ENCODE assay signal across 14 mouse cellular contexts in the genomic region with DNA sequence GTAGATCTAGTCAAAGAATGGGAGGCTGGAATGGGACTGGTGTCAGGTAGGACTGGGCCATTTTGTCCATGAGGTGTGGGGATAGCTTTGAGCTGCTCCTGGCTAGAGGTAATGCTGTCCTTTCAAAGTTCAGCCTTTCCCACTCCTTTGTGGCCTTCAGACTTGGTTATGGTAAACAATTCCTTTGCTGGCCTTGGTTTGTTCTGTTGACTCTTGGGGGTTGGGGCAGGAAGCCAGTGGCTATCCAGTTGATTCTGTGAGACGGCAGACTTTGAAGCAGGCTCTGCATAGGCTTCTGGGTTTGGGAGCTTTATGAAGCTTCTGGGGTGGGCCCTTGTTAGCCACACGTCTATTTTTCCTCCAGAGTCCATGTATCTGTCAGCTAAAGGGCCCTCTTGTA.
"Had no signal": no experiment of that assay in that cellular context is flagged by ENCODE, and none has a peak within 500 bp of the region (broad histone marks: within the 10 kb centered on the region; RNA-seq: fewer than 3 reads in every experiment).

No protein-coding gene starts in this region.

- H3K4me3 ChIP-seq: layer of hippocampus, adult 2 months; limb, embryonic 12.5 days; midbrain, embryonic 13.5 days; myocyte; neural tube, embryonic 15.5 days had no signal

- ATAC-seq: midbrain, embryonic 13.5 days had no signal

- H3K9me3 ChIP-seq: limb, embryonic 12.5 days; midbrain, embryonic 13.5 days; neural tube, embryonic 15.5 days had no signal

- H3K4me2 ChIP-seq: limb, embryonic 12.5 days; midbrain, embryonic 13.5 days; neural tube, embryonic 15.5 days had no signal

- H3K9ac ChIP-seq: limb, embryonic 12.5 days; midbrain, embryonic 13.5 days; neural tube, embryonic 15.5 days had no signal

- H3K27me3 ChIP-seq: limb, embryonic 12.5 days; midbrain, embryonic 13.5 days; neural tube, embryonic 15.5 days had no signal

- DNase-seq: kidney, adult 11 months; kidney, adult 9 months; kidney, postnatal 4 days; lung, adult 18-20 months; right cerebral cortex, adult 18-20 months; right cerebral cortex, postnatal 25 days; thymus, adult 2 months; thymus, postnatal 36 days had no signal

- H3K27ac ChIP-seq: kidney, postnatal 0 days; limb, embryonic 12.5 days; midbrain, embryonic 13.5 days; neural tube, embryonic 15.5 days had no signal
